Mouse (Mus musculus) mouse trophoblast stem cell (cell line): ENCODE data around the gene Arhgap32.

Source experiments
- in situ Hi-C, 2 experiments: fragments of 300-500 bp; cut with MseI, MboI; formaldehyde crosslinking; loops; 2 replicates in 1 of 2; 3 replicates in 1 of 2; pipeline ENCODE4 v1.15.1; 2025

Arhgap32 gene

DNA sequence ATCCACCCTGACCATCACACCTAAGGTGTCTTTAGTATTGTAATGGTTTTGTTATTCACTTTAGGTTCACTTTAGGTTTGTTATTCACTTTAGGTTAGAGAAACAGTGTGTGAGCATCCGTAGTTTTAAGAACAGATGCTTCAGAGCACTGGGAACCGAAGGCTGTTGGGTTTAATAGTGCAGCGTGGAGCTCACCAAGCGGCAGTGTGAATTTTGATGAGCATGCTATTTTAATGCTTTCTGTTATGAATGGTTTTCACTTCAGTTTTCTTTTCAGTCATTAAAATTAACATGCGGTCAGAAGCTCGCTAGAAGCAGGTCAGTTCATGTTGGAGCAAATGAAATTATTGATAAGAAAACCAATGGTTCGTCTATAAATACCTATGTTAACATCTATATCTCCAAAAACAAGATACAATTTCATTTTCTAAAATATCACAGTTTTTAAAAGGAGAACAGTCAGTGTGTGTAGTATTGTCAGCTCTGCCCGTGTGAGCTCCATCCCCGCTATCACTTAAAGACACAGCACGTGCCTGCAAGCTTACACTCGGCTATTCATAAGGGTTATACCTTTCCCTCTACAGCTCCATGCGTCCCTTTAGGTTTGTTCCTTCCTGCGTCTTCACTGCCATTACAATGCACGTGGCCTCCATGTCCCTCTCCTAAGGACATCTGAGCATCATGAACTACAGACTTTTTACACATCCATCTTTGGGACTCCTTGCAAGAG lies 21.9 kb downstream of the Arhgap32 start:
- in situ Hi-C loops: no loop called here

DNA sequence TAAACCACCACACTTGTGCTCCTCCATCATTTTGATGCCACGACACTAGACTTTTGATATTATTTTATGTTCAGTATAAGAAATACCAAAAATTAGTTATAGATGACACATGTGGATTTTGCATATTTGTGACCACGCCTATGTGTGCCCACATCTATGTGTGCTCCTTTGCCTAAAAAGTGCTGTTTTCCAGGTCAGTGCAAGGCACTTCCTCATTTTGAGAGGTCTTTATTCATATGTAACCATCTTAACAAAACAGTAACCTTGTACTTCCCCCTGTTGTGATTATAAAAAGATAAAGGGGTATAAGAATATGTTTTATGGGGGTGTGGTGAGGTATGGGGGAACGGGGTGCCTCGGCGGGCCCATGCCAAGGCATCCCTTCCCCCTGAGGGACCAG lies 22.7 kb downstream of the Arhgap32 start:
- in situ Hi-C loops: no loop called here

DNA sequence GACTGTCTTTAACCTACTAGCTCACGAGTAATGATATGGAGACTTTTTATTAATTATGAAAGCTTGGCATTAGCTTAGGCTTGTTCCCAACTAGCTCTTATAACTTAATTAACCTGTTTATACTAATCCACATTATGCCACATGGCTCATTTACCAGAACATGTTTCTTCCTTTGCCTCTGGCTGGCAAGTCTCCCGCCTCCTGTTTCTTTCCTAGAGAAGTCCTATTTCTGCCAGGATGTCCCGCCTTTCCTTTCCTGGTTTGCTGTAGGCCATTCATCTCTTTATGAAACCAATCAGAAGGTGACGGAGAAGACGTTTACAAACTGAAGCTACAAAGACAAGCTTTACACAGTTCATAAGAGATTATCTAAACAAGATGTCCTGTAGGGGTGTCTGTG lies 23.7 kb downstream of the Arhgap32 start:
- in situ Hi-C loops: no loop called here

DNA sequence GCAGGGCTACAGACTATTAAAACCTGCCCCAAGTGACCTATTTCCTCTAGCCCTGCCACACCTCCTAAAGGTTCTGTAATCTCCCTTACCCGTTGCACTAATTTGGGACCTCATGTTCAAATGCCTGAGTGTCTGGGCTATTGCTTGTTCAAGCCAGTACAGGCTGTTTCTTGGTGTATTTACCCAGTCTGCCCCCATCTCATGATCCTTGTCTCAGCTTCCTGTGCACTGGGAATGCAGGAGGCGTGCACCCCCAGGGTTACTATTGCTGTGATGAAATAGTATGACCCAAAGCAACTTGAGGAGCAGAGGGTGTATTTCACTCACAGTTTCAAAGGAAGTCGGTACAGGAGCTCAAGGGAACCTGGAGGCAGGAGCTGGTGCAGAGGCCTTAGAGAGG lies 26.9 kb downstream of the Arhgap32 start:
- in situ Hi-C loops: no loop called here

DNA sequence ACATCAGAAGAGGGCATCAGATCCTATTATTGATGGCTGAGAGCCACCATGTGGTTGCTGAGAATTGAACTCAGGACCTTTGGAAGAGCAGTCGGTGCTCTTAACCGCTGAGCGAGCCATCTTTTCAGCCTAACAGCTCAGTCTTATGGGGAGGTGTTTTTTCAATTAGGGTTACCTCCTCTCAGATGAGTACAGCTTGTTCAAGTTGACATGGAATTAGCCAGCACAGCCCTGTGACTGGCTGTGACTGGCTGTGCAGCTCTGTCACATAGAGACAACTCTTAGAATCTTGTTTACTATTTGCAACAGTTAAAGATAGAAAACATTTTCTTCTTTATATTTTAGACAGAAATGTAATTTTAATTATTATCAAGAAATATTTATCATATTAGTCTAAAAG lies 27.5 kb downstream of the Arhgap32 start:
- in situ Hi-C loops: no loop called here

DNA sequence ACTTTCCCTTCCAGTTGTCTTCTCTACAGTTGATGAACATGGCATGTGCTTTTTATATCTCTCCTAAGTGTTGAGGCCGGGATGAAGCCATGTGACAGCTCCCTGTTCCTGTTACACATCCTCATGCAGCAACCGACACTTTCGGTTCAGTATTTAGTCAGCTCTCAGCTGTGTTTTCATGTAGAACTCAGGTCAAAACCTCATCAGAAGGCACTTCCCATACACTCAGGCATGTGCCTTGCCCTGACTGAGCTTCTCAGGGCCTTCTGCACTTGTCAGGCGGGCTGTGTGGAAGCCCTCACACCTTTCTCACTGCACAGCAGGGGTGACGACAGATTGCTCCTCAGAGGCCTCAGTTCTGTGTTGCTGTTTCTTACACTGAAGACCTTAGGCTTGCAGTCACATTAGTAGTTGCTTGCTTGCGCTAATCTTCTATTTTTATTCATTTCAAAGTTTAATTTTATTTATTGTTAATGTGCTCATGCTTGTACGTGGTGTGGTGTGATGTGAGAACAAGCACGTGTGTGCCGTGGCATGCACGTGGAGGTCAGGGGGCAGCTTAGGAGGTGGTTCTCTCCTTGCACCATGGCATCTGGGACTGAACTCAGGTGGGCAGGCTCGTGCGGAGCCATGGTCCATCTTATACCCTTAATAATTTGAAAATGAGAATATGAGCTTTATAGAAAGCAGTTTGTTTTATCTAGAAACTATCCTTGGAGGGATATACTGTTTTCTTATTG lies 30.5 kb downstream of the Arhgap32 start:
- in situ Hi-C loops: no loop called here

DNA sequence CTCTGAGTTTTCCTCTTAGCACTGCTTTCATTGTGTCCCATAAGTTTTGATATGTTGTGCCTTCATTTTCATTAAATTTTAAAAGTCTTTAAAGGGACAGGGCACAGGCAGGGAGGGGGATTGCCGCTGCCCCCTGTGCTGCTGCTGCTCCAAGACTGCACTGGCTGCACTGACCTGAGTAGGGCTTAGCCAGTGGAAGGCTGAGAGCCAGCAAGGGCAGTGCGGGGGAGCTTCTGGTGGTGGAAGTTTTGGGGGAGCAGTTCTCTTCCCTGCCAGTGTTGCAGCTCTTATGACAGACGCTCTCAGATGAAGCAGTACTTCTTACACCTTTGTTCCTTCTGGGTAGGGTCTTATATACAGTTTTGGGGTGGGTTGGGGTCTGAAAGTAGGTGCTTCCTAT lies 33.3 kb downstream of the Arhgap32 start:
- in situ Hi-C loops: no loop called here

DNA sequence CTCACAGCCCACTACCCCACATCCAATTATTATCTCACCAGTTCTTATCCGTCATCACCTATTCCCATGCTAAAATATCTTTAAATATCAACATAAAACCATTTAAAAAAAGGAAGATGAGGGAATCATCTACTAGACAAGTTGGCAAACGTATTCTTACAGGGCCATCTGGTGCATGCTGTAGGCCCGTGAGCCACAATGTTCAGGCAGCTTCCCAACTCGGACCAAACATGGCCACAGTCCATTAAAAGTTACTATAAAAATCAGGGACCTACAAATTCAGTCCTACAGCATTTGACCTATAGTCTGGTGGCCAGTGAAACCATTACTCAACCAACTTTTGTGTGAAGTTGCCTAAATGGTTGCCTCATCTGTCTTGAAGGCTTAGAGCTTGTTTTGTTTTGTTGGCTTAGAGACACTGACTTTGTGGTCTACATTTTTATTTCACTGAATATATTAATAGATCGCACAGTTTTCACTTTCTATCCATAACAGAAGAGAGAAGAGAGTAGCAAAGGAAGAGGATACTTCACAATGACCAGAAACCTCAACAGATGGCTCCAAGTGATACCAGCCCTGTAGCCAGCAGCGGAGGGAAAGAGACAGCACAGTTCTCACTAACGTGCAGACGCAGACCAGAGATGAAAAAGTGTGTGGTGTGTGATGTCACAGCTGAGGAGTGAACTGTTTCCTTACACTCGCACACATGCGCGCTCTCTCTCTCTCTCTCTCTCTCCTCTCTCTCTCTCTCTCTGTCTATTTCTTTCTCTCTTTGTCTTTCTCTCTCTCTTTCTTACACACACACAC lies 34.1 kb downstream of the Arhgap32 start:
- in situ Hi-C loops: loop anchor here (10.0 to 25.0 kb wide), 2 partner anchors 205 to 588 kb away; no protein-coding TSS in a partner anchor

DNA sequence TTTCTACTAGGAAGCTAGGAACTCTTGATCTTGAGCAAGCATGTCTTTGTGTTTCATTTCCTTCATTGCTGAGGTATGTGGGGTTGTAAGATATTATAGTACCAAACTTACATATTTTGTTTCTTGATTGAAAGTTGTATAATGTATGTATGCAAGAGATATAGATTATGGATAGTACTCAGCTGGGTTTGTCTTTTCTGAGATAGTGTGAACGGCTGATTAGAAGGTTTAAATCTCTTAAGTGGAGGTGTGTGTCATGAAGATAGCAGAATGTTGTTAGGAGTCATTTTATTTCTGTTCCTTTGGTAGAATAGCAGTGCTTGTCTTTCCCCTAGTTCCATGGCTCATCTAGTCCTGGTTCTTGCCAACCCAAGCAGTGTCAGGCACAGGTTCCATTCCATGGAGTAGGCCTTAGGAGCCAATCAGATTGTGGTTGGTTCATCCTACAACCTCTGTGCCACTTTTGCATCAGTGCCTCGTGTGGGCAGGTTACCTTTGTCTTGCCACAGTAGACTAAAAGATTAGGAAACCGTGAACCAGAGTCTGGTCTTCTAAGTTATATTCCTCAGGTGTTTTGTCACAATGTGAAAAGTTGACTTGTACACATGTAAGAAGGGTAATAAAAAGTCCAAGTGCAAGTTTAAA lies 38.9 kb downstream of the Arhgap32 start:
- in situ Hi-C loops: loop anchor here (10.0 to 25.0 kb wide), 2 partner anchors 210 to 593 kb away; no protein-coding TSS in a partner anchor

DNA sequence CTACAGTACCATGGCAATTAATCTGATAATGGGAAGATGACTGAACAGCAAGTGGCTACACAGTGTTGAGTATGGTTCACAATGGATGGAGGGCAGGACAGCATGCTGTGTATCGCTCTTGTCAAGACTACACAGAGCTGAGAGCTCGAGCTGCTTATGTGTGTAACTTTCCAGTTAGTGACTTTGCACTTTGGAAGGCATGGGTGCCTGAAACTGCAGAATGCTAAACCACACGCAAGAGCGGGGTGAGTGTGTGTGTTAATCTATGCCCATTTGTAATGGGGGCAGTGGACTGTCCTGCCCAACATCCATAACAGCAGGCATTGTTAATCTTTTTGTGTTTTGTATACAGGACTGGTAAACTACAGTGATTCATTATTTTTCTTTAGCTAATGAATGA lies 40.8 kb downstream of the Arhgap32 start:
- in situ Hi-C loops: loop anchor here (10.0 to 25.0 kb wide), 2 partner anchors 212 to 594 kb away; no protein-coding TSS in a partner anchor

DNA sequence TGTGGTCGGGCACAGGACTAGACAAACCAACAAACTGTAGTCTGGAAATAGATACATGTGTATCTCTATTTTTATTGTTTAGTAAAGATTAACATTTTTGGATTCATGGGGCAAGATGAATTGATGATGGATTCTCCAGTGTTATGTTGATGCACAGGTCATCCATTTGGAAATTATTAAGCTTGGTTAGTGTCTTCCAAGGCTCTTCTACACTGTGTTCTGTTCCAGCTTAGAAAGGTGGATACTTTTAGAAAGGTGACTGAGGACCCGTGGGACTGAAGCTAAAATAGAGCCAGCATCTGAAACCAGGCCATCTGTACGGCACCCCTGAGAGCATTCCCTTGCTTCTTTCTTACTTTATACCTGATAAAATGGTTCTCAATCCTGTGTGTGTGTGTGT lies 41.3 kb downstream of the Arhgap32 start:
- in situ Hi-C loops: loop anchor here (10.0 to 25.0 kb wide), 2 partner anchors 212 to 595 kb away; no protein-coding TSS in a partner anchor

DNA sequence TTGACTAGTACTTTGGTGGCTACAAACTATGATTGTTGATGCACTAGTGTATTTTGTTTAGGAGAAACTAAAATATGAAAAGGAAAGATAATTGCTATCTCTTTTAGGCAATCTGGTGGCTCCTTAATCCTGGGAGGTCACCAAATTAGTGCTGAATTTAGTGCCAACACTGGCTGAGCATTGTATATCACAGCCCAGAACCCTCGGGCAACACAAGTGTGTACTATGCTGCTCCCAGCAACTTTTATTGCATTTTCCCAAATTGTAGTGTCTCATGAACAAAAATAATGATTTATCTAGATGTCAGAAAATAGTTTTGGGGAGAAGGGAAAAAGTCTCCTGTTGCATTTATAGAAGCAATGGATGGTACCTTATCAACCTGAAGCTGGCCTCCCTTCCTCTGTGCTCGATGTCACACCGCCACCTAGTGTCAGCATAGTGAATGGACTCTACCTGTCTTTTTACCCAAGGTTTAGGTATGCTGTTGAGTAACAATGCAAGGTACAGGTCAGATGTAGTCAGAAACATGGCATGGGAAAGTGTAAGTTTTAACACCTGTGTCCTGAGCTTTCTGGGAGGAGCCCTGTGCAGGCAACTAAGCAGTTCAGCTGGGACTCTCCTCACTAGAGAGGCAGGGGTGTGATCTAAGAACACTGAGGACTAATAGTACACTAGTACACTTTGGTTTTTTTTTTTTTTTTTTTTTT lies 43.1 kb downstream of the Arhgap32 start:
- in situ Hi-C loops: loop anchor here (10.0 to 25.0 kb wide), 2 partner anchors 214 to 597 kb away; no protein-coding TSS in a partner anchor

DNA sequence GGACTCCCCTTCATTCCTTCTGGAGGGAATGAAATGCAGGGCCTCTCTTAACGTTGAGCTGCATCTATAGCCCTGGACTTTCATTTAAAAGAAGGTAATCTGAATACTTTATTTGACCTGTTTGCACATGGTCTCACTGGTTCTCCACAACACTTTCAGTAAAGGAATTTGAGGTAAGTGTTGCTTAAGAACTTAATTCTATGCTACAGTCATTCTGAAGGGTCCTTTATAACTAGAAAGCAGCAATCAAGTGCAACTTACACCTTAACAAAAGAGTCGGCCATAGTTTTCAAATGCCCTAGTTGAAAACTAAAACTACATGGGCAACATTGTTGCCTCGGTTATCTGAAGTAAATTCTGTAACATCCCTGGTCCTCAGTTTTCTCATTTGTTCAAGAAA lies 43.8 kb downstream of the Arhgap32 start:
- in situ Hi-C loops: loop anchor here (10.0 to 25.0 kb wide), 4 partner anchors 185 to 597 kb away; no protein-coding TSS in a partner anchor

DNA sequence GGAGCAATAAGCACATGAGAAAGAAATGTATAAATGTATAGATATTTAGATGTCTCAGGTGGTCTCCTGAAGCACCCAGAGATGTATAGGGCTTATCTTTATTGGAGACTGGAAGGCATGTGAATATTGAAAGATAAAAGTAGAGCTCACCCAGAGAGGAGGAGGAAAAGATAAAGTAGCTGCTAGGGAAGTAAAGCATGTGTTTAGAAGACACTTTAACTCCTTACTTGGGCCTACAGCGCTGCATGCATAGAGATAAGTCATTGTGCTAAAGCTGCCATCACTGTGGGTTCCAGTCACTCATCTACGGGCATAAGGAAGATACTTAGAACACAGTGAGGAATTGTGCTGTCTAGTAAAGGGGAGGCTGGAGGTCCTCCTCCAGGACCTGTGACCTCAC lies 46.9 kb downstream of the Arhgap32 start:
- in situ Hi-C loops: loop anchor here (10.0 to 25.0 kb wide), 3 partner anchors 188 to 600 kb away; no protein-coding TSS in a partner anchor

DNA sequence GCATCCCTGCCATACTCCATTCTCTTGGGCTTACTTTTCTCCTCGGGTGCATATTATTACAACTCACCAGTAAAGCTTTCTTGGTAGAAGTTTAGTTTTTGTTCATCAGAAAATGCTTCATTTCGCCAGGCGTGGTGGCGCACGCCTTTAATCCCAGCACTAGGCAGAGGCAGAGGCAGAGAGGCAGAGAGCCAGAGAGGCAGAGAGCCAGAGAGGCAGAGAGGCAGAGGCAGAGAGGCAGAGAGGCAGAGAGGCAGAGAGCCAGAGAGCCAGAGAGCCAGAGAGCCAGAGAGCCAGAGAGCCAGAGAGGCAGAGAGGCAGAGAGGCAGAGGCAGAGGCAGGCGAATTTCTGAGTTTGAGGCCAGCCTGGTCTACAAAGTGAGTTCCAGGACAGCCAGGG lies 47.9 kb downstream of the Arhgap32 start:
- in situ Hi-C loops: loop anchor here (10.0 to 25.0 kb wide), 3 partner anchors 189 to 602 kb away; no protein-coding TSS in a partner anchor

DNA sequence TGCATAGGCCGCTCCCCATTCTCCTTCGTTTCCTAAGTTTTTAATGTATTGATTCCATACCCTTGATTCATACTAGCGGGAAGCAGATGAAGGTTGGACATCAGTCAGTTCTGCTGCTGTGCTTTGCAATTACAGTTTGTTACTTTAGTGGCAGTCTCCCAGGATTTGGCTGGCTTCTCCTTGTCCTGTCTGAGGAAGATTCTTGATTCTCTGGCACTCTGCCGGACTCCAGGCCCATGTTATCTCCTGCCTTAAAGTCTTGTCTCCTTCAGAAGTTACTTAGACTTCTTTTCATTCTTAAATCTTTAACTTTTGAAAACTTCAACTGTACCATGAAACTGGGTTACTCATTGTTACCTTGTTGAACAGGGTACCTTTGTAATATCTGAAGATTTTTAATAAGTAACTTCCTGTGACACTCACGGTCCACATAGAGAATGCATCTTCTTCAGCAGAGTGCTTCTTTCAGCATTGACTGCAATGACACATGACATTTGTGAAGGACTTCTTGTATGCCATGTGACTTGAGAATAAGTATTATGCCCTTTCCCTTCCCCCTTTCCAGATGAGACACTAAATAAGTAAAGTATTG lies 52.7 kb downstream of the Arhgap32 start:
- in situ Hi-C loops: loop anchor here (10.0 to 25.0 kb wide), 3 partner anchors 194 to 606 kb away; no protein-coding TSS in a partner anchor

DNA sequence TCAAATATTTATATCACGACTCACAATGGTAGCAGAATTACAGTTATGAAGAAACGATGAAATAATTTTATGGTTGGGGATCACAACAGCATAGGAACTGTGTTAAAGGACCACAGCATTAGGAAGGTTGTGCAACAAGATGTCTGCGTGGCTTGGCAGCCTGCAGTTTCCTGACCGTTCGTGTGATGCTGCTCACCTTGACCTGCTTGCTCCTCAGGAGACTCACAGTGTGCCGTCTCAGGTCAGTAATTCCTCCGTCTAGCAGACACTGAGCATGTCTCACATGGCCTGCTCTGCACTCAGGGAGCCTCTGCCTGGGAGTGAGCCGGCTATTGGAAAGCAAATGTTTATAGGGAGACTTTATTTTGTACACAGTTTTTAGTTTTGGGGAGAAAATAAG lies 54.8 kb downstream of the Arhgap32 start:
- in situ Hi-C loops: loop anchor here in 1 of 2 experiments (25.0 kb wide), 1 partner anchor 608 kb away; no protein-coding TSS in a partner anchor

DNA sequence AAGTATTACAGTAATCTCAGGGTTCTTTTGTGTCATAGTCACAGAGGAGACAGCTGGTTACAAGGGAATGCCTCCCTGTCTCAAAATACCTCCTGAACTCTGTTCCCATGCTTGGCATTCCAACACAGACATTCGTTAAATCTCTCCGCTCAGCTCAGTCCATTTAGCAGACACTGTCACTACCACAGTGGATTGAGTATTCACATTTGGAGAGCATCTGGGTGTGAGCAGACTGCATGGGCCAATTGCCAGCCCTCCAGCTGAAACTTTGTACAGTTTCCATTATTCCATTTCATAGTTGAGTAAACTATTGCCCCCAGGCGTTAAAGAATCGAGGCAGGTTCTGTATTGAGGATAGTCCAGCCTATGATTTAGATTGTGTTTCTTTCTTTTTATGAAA lies 60.7 kb downstream of the Arhgap32 start:
- in situ Hi-C loops: no loop called here

DNA sequence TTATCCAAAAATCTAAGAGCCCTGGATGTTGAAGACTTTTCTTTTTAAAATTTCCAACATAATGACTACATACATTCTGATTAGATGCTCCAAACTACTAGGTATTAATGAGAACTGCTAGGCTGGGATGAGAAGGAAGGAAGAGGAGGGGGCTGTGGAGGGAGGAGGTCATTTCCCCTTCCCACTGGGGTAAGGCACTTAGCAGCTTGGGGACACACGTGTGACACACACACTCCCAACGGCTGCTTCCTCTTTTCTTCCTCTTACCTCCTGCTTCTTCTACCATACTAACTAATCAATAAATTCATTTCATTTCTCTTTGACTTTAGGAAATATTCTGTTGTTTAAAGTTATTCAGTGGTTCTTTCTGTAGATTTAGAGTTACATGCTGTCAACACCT lies 65.2 kb downstream of the Arhgap32 start:
- in situ Hi-C loops: no loop called here

DNA sequence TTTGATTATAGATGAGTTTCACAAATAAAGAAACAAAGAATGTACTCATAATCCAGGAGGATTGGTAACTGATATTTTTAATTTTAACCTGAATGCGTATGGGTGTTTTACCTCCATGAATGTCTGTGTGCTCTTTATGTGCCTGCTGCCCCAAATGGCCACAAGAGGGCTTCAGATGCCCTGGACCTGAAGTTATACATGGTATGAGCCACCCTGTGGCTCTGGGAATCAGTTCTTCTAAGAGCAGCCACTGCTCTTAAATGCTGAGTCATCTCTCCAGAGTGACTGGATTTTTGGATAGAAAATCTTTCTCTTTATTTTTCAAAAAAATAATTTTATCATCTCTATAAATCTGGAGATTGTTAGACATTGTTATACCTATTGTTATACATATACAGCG lies 70.6 kb downstream of the Arhgap32 start:
- in situ Hi-C loops: no loop called here
